Mouse (Mus musculus) embryonic facial prominence, embryonic 13.5 days (tissue): Measurements from ENCODE around the gene Ier2. TPM values are rescaled to one million over a fixed set of nuclear protein-coding genes. Genes with fewer than 3 reads are reported as not detected.

ENCODE experiments used
- ATAC-seq: fragments of 200-750 bp; cut with Nextera tagmentation; 2 replicates; pipeline ENCODE4 v1.8.0; 2017; ENCODE audit warnings: low read depth; ENCODE audit not compliant: insufficient number of reproducible peaks, insufficient read depth, low FRiP score, low TSS enrichment
- H3K27ac ChIP-seq: fragments of 300-500 bp; sonication (generic); 2 replicates; pipeline ENCODE4 v1.5.1; 2015; ENCODE audit warnings: moderate library complexity, mild to moderate bottlenecking, inconsistent platforms
- H3K27me3 ChIP-seq: fragments of 300-500 bp; sonication (generic); 2 replicates; pipeline ENCODE4 v1.6.1; 2015; ENCODE audit warnings: mild to moderate bottlenecking, inconsistent platforms
- H3K36me3 ChIP-seq: fragments of 300-500 bp; sonication (generic); 2 replicates; pipeline ENCODE4 v1.6.1; 2015; ENCODE audit warnings: mild to moderate bottlenecking, inconsistent platforms
- H3K4me1 ChIP-seq: fragments of 300-500 bp; sonication (generic); 2 replicates; pipeline ENCODE4 v1.6.1; 2015; ENCODE audit warnings: inconsistent platforms
- H3K4me2 ChIP-seq: fragments of 300-500 bp; sonication (generic); 2 replicates; pipeline ENCODE4 v1.6.1; 2015; ENCODE audit warnings: moderate library complexity, mild to moderate bottlenecking, inconsistent platforms
- H3K4me3 ChIP-seq: fragments of 300-500 bp; sonication (generic); 2 replicates; pipeline ENCODE4 v1.5.1; 2015; ENCODE audit warnings: mild to moderate bottlenecking, inconsistent platforms
- H3K9ac ChIP-seq: fragments of 300-500 bp; sonication (generic); 2 replicates; pipeline ENCODE4 v1.6.1; 2015; ENCODE audit warnings: mild to moderate bottlenecking, inconsistent platforms
- H3K9me3 ChIP-seq: fragments of 300-500 bp; sonication (generic); 2 replicates; pipeline ENCODE4 v1.6.1; 2016; ENCODE audit warnings: inconsistent platforms
- WGBS: fragments of 180-500 bp; shearing (Covaris S2); methylation state at CpG from one replicate; pipeline ENCODE4 v1.1.7; 2015; ENCODE audit warnings: mixed read lengths; 5-methylcytosine and 5-hydroxymethylcytosine counted together
- polyA plus RNA-seq: library from polyadenylated mRNA; unstranded; fragments of >200 nt; fragmentation: Nextera tagmentation; extraction: Ambion mirVana; gene quantifications from 2 replicates; pipeline ENCODE4 v1.2.1, GENCODE M21; 2015

Ier2 gene
- polyA plus RNA-seq, 1 experiment from 2014 or later, result 64.3 TPM

DNA sequence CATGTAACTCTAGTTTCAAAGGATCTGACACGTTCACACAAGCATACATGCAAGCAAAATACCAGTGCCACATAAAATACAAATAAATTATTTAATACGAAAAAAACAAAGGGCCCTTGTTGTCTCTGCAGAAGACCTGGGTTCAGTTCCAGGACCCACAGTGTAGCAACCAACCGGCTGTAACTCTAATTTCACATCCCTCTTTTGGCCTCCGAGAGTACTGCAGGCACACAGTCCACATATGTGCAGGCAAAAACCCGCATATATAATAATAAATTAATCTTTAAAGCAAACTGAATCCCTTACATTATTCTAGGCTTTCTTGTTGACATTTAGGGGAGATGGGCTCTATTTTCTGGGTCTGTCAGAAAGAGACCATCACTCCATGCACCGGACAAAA, 15.9 kb downstream of the Ier2 start:
- no peak for ATAC-seq
- H3K9ac ChIP-seq, result no peak overlapping the region
- peaks cover 9% of the 10 kb centered on the region for H3K4me1 ChIP-seq
- peak overlapping the region; percentile 54; the same call in 1 of the 2 replicates for H3K4me2 ChIP-seq
- no peaks in the 10 kb centered on the region for H3K27me3 ChIP-seq
- no peaks in the 10 kb centered on the region for H3K9me3 ChIP-seq
- no peak overlapping the region; the same call in 1 of the 2 replicates for H3K4me3 ChIP-seq
- WGBS, result 48% methylated on average over 6 of the region's 6 CpGs
- H3K27ac ChIP-seq, result peak overlapping the region; percentile 62; the same call in 1 of the 2 replicates
- no peaks in the 10 kb centered on the region for H3K36me3 ChIP-seq

GRCm38 (mm10) chr8:84643019-84643418, 19.6 kb downstream of the Ier2 start:
- Histone ChIP-seq H3K27ac (no peak overlapping the region), H3K4me2 (no peak overlapping the region), H3K9me3 (no peaks in the 10 kb centered on the region), H3K4me1 (peaks cover 16% of the 10 kb centered on the region), H3K4me3 (no peak overlapping the region), H3K9ac (no peak overlapping the region), H3K27me3 (no peaks in the 10 kb centered on the region), H3K36me3 (no peaks in the 10 kb centered on the region)
- WGBS, result 76% methylated on average over 5 of the region's 5 CpGs
- no peak for ATAC-seq

DNA sequence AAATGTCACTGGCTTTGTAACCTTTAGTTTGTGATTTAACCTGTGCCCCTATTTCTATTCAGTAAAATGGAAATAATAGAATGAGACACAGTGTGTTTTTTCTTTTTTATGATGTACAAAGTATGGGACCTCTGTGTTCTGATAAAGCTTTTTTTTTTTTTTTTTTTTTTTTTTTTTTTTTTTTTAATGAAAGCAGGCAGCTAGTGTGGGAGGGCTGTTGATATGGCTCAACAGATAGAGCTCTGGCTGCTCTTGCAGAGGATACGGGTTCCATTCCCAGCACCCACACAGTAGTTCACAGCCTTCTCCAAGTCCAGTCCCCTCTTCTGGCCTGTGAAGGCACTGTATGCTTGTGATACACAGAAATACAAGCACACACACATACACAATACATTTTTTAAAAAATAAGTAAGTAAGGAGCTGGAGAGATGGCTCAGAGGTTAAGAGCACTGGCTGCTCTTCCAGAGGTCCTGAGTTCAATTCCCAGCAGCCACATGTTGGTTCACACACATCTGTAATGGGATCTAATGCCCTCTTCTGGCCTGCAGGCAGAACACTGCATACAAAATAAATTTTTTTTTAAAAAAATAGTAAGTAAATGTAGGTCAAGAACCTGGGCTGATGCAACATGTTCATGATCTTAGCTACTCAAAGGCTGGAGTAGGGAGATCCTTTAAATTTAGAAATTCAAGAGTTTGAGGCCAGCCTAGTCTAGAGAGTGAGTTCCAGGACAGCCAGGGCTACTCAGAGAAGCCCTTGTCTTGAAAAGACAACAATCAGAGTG, 20.9 kb downstream of the Ier2 start:
- Histone ChIP-seq H3K4me2 (no peak overlapping the region), H3K27me3 (no peaks in the 10 kb centered on the region), H3K9ac (no peak overlapping the region), H3K4me1 (peaks cover 10% of the 10 kb centered on the region), H3K9me3 (no peaks in the 10 kb centered on the region), H3K36me3 (no peaks in the 10 kb centered on the region), H3K27ac (no peak overlapping the region), H3K4me3 (no peak overlapping the region)
- no peak for ATAC-seq
- 76% methylated on average over 1 of the region's 1 CpGs for WGBS

GRCm38 (mm10) chr8:84640617-84641294, 21.9 kb downstream of the Ier2 start:
- Histone ChIP-seq H3K9ac (no peak overlapping the region), H3K27ac (no peak overlapping the region), H3K4me2 (peak overlapping the region; percentile 88; the same call in 1 of the 2 replicates), H3K27me3 (no peaks in the 10 kb centered on the region), H3K9me3 (no peaks in the 10 kb centered on the region), H3K4me1 (peaks cover 16% of the 10 kb centered on the region), H3K36me3 (no peaks in the 10 kb centered on the region), H3K4me3 (no peak overlapping the region)
- no peak for ATAC-seq
- 66% methylated on average over 7 of the region's 7 CpGs for WGBS

DNA sequence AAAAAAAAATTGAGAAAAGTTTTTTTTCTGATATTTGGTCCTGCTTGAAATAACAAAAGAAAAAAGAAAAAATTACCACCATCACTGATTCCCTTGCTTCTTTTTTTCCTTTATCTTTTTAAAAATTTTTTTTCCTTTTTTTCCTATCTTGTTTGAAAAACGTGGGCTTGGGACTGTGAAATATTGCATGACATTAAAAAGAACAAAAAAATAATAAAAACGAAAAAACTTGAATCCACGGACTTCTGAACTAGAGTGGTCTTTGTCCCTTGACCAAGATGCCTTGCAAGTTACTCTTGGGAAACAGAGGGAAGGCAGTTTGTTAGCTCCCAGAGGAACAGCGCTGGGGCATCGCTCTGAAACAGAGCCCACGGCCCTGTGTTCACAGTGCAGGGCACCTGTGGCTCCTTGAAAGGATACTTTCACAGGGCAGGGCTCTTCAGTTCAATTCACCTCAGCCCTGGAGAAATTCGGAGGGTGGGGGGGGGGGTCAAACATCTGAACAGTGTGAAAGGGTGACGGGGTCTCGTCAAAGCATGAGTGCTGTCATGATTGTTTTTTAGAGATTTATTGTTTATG, 22.6 kb downstream of the Ier2 start:
- Histone ChIP-seq H3K9me3 (no peaks in the 10 kb centered on the region), H3K4me3 (peak overlapping the region; percentile 54), H3K4me1 (peaks cover 23% of the 10 kb centered on the region), H3K27ac (no peak overlapping the region), H3K27me3 (no peaks in the 10 kb centered on the region), H3K36me3 (no peaks in the 10 kb centered on the region), H3K9ac (peak overlapping the region; percentile 67), H3K4me2 (peak overlapping the region; percentile 88)
- no peak for ATAC-seq
- WGBS, result 31% methylated on average over 9 of the region's 9 CpGs

- peak; percentile 91 for ATAC-seq
- WGBS, result under 1% methylated on average over 87 of the region's 106 CpGs
- no peaks in the 10 kb centered on the region for H3K9me3 ChIP-seq
Measured at GRCm38 (mm10) chr8:84639162-84640009, 23.3 kb downstream of the Ier2 start.

GRCm38 (mm10) chr8:84638555-84639161, 24.0 kb downstream of the Ier2 start:
- Histone ChIP-seq H3K4me2 (peak overlapping the region; percentile 88), H3K9me3 (no peaks in the 10 kb centered on the region), H3K27ac (peak overlapping the region; percentile 91), H3K27me3 (no peaks in the 10 kb centered on the region), H3K4me3 (peak overlapping the region; percentile 54), H3K4me1 (peaks cover 37% of the 10 kb centered on the region), H3K9ac (peak overlapping the region; percentile 83), H3K36me3 (no peaks in the 10 kb centered on the region)
- WGBS, result 2% methylated on average over 32 of the region's 52 CpGs
- no peak for ATAC-seq

More at GRCm38 (mm10) chr8:84639162-84640009, 23.3 kb downstream of the Ier2 start:
- Histone ChIP-seq H3K9ac (peak overlapping the region; percentile 83), H3K4me3 (peak overlapping the region; percentile 54), H3K27me3 (no peaks in the 10 kb centered on the region), H3K36me3 (no peaks in the 10 kb centered on the region), H3K4me1 (peaks cover 30% of the 10 kb centered on the region), H3K4me2 (peak overlapping the region; percentile 88), H3K27ac (peak overlapping the region; percentile 91)

DNA sequence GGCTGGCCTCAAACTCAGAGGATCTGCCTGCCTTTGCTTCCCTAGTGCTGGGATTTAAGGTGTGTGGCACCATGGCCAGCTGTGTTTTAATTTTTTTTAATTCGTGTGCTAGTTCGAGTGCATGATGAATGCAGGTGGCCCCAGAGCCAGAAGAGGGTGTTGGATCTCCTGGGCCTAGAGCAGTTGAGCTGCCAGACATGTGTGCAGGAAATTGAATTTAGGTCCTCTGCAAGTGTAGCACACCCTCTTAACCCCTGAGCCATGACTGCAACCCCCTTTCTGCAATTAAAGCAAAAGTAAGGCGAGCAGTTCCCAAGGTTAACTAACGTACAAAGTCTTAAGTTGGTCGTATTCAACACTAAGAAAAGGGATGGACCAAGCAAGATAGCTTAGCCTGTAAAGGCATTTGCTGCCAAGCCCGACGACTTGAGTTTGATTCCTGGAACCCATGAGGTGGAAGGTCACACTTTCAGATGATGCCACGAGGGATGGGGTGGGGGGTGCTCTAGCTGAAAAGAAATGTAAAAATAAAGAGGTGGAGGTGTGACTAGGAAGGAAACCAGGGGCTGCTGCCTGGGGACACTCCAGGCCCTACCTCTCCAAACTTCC, 24.6 kb downstream of the Ier2 start:
- 30% methylated on average over 8 of the region's 8 CpGs for WGBS

GRCm38 (mm10) chr8:84636051-84636691, 26.5 kb downstream of the Ier2 start:
- Histone ChIP-seq H3K4me1 (peaks cover 38% of the 10 kb centered on the region), H3K27ac (peak overlapping the region; percentile 39; the same call in 1 of the 2 replicates), H3K4me3 (no peak overlapping the region), H3K36me3 (no peaks in the 10 kb centered on the region), H3K9ac (no peak overlapping the region), H3K9me3 (no peaks in the 10 kb centered on the region), H3K4me2 (no peak overlapping the region), H3K27me3 (no peaks in the 10 kb centered on the region)
- ATAC-seq, result no peak
- 83% methylated on average over 17 of the region's 17 CpGs for WGBS

More for the DNA sequence above, 24.6 kb downstream of the Ier2 start:
- Histone ChIP-seq H3K4me1 (peaks cover 38% of the 10 kb centered on the region), H3K36me3 (no peaks in the 10 kb centered on the region), H3K9ac (peak overlapping the region; percentile 83), H3K9me3 (no peaks in the 10 kb centered on the region), H3K4me3 (peak overlapping the region; percentile 54), H3K27ac (peak overlapping the region; percentile 91; the same call in 1 of the 2 replicates), H3K27me3 (no peaks in the 10 kb centered on the region), H3K4me2 (peak overlapping the region; percentile 88)
- ATAC-seq, result no peak

DNA sequence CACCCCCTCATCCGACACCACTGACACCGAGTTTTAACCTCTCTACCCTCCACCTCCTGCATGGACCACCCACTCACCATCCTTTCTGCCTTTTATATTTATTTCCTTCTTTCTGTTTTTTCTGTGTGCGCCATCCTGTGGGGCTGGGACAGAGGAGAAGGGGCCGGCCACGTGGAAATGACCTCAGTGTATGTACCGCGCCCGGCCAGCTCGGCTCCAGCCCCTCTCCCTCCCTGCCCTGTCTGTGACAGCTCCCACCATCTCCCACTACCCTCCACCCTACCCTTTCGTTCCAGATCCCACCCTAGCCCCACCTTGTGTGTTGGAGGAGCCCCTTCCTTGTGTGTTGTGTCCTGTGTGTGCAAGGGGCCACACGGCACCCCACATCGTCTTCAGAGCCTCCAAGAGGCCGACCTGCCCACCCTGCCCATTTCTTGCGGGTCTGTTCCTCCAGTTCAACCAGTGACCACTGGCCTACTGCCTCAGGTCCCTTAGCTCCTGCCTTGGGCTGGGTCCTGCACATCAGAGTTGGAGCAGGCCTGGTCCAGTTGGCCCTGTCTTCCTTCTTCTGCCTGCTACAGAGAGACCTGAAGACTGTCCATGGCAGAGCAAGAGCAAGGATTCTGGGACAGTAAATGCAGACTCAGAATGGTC, 27.1 kb downstream of the Ier2 start:
- Histone ChIP-seq H3K27me3 (no peaks in the 10 kb centered on the region), H3K9ac (peak overlapping the region; percentile 0; the same call in 1 of the 2 replicates), H3K36me3 (no peaks in the 10 kb centered on the region), H3K9me3 (no peaks in the 10 kb centered on the region), H3K27ac (peak overlapping the region; percentile 39; the same call in 1 of the 2 replicates), H3K4me1 (peaks cover 38% of the 10 kb centered on the region), H3K4me3 (no peak overlapping the region), H3K4me2 (no peak overlapping the region)
- ATAC-seq, result no peak
- WGBS, result 67% methylated on average over 14 of the region's 14 CpGs
